Mouse (Mus musculus) T-cell, adult 2 months (primary cell): Measurements from ENCODE around the gene a.
"Not testable (repeated sequence)": the region's sequence is repeated elsewhere in the genome, so short reads cannot be mapped to it uniquely, and the experiment has no call there.

Experiments
- DNase-seq: peaks from one replicate; pipeline ENCODE4 v3.0.0; 2022; ENCODE audit warnings: low spot score

a gene

GRCm38 (mm10) chr2:154991411-154991810 lies 200.2 kb downstream of the a start:
- DNase-seq: peak; percentile 74

GRCm38 (mm10) chr2:154992083-154992482 lies 200.9 kb downstream of the a start:
- DNase-seq: no peak

- no peak for DNase-seq
Observed at GRCm38 (mm10) chr2:155005491-155005890, 214.3 kb downstream of the a start.

- peak; percentile 60 for DNase-seq
Observed at GRCm38 (mm10) chr2:155011086-155011656, 220.0 kb downstream of the a start.

GRCm38 (mm10) chr2:155012991-155013390 lies 221.8 kb downstream of the a start:
- DNase-seq: no peak

- not testable (repeated sequence) for DNase-seq
Observed at GRCm38 (mm10) chr2:155016751-155017150, 225.5 kb downstream of the a start.

- DNase-seq: not testable (repeated sequence)
Observed at GRCm38 (mm10) chr2:155018251-155018755, 227.1 kb downstream of the a start, which contains the start of gene Gm14226. Gene Gm14226 (plus strand): TSS chr2:155018266.

GRCm38 (mm10) chr2:155018762-155019641 lies 227.8 kb downstream of the a start:
- peak; percentile 75 for DNase-seq

- DNase-seq: peak; percentile 66
Observed at GRCm38 (mm10) chr2:155019673-155020072, 228.5 kb downstream of the a start.

GRCm38 (mm10) chr2:155020247-155020826 lies 229.1 kb downstream of the a start:
- DNase-seq: not testable (repeated sequence)

GRCm38 (mm10) chr2:155030831-155031230 lies 239.6 kb downstream of the a start:
- DNase-seq: no peak

- peak; percentile 50 for DNase-seq
Observed at GRCm38 (mm10) chr2:155032938-155033710, 241.9 kb downstream of the a start.

GRCm38 (mm10) chr2:155039956-155040355 lies 248.8 kb downstream of the a start:
- DNase-seq: no peak

GRCm38 (mm10) chr2:155044542-155044941 lies 253.3 kb downstream of the a start:
- no peak for DNase-seq

GRCm38 (mm10) chr2:155045075-155045474 lies 253.9 kb downstream of the a start:
- DNase-seq: no peak

GRCm38 (mm10) chr2:155046803-155047202 lies 255.6 kb downstream of the a start:
- no peak for DNase-seq

- DNase-seq: no peak
Observed at GRCm38 (mm10) chr2:155047452-155048178, 256.4 kb downstream of the a start.

- no peak for DNase-seq
Observed at GRCm38 (mm10) chr2:155050108-155050503, 258.9 kb downstream of the a start.

GRCm38 (mm10) chr2:155050504-155051236 lies 259.5 kb downstream of the a start:
- peak; percentile 94 for DNase-seq

GRCm38 (mm10) chr2:155051622-155052351 lies 260.6 kb downstream of the a start:
- no peak for DNase-seq
